Mouse (Mus musculus) ES-E14 (cell line): ENCODE data around the gene Msgn1. TPM values are rescaled to one million over a fixed set of nuclear protein-coding genes. Genes with fewer than 3 reads are reported as not detected.

ENCODE experiments used
- DNase-seq: peaks from one replicate; pipeline ENCODE4 v3.0.0-alpha.2; 2013; ENCODE audit warnings: low read depth, low spot score
- H3K27ac ChIP-seq: 2 replicates; pipeline ENCODE4 v1.5.1; 2012; ENCODE audit warnings: low read depth, mild to moderate bottlenecking, low read length, moderate library complexity, mixed read lengths; ENCODE audit not compliant: poor library complexity, insufficient read depth, severe bottlenecking
- H3K36me3 ChIP-seq: 2 replicates; pipeline ENCODE4 v1.6.1; 2012; ENCODE audit warnings: mild to moderate bottlenecking, low read length, moderate library complexity, mixed read lengths; ENCODE audit not compliant: control insufficient read depth, poor library complexity, insufficient read depth, severe bottlenecking
- H3K4me1 ChIP-seq, 2 experiments: fragments of 150-350 bp in 1 of 2; sonication (generic) in 1 of 2; 2 replicates each; pipeline ENCODE4 v1.6.1; 2012; ENCODE audit warnings: low read length in 2 of 2, mild to moderate bottlenecking in 1 of 2, mixed read lengths in 1 of 2; ENCODE audit not compliant: control insufficient read depth in 2 of 2, insufficient read depth in 2 of 2, poor library complexity in 1 of 2
- H3K4me3 ChIP-seq, 2 experiments: fragments of 150-350 bp in 1 of 2; sonication (generic) in 1 of 2; 2 replicates each; pipeline ENCODE4 v1.5.1; 2012; ENCODE audit warnings: low read length in 2 of 2, low read depth in 1 of 2, mild to moderate bottlenecking in 1 of 2, mixed read lengths in 1 of 2; ENCODE audit not compliant: insufficient read depth in 1 of 2, poor library complexity in 1 of 2, severe bottlenecking in 1 of 2
- H3K9ac ChIP-seq: 2 replicates; pipeline ENCODE4 v1.6.1; 2012; ENCODE audit warnings: low read depth, mild to moderate bottlenecking, low read length, mixed read lengths; ENCODE audit not compliant: poor library complexity, insufficient read depth, severe bottlenecking
- H3K9me3 ChIP-seq: fragments of 150-350 bp; sonication (generic); 2 replicates; pipeline ENCODE4 v1.6.1; 2012; ENCODE audit warnings: low read depth, mild to moderate bottlenecking, low read length; ENCODE audit not compliant: control insufficient read depth, insufficient read depth
- CHD2 ChIP-seq: IDR thresholded peaks from 2 replicates; pipeline ENCODE4 v1.6.1; 2014; ENCODE audit warnings: mild to moderate bottlenecking, low read depth, low read length, inconsistent platforms
- HCFC1 ChIP-seq: IDR thresholded peaks from 2 replicates; pipeline ENCODE4 v1.6.1; 2012; ENCODE audit warnings: low read length, inconsistent platforms, borderline replicate concordance; ENCODE audit not compliant: insufficient read depth
- MAFK ChIP-seq: IDR thresholded peaks from 2 replicates; pipeline ENCODE4 v1.6.1; 2014; ENCODE audit warnings: mild to moderate bottlenecking, low read depth, low read length, inconsistent platforms; ENCODE audit not compliant: insufficient read depth
- ZC3H11A ChIP-seq: IDR thresholded peaks from 2 replicates; pipeline ENCODE4 v1.6.1; 2012; ENCODE audit warnings: low read depth, mild to moderate bottlenecking, inconsistent platforms, low read length, borderline replicate concordance
- ZNF384 ChIP-seq: IDR thresholded peaks from 2 replicates; pipeline ENCODE4 v1.6.1; 2012; ENCODE audit warnings: low read depth, low read length, inconsistent platforms
- in situ Hi-C, 2 experiments: fragments of 600-800 bp; cut with MboI; formaldehyde crosslinking; loops; one replicate each; pipeline ENCODE4 v1.15.1; 2025; ENCODE audit warnings: low sequenced_read_pairs in 2 of 2, inconsistent platforms in 1 of 2; ENCODE audit not compliant: unreplicated experiment in 2 of 2
- total RNA-seq: library from RNA; depleted of rRNA; stranded (reverse); fragments of 300-350 nt; gene quantifications from 2 replicates; pipeline ENCODE4 v1.2.3, GENCODE M21; 2012

Gene Msgn1
- total RNA-seq, 1 experiment, result not detected

GRCm38 (mm10) chr12:11226529-11227268 is 17.9 kb upstream of the Msgn1 start:
- TF ChIP-seq MAFK (no peak), ZNF384 (no peak), ZC3H11A (no peak), HCFC1 (no peak)
- Histone ChIP-seq H3K9me3 (no peaks in the 10 kb centered on the region), H3K4me1 (peaks cover 0 to 18% of the 10 kb centered on the region in 2 experiments; a peak in 2 of 4 replicates), H3K36me3 (no peaks in the 10 kb centered on the region), H3K27ac (no peak overlapping the region), H3K9ac (no peak overlapping the region), H3K4me3 (no peak overlapping the region)
- in situ Hi-C loops, result no loop called here
- no peak for DNase-seq

- Histone ChIP-seq H3K9me3 (no peaks in the 10 kb centered on the region), H3K36me3 (no peaks in the 10 kb centered on the region), H3K27ac (no peak overlapping the region), H3K4me1 (peaks cover 3 to 20% of the 10 kb centered on the region in 2 experiments; a peak in 3 of 4 replicates), H3K9ac (no peak overlapping the region), H3K4me3 (no peak overlapping the region)
- in situ Hi-C loops, result no loop called here
- no peak for DNase-seq
- no peak for TF ChIP-seq ZC3H11A
- TF ChIP-seq ZNF384, result no peak
- TF ChIP-seq HCFC1, result no peak
- TF ChIP-seq MAFK, result no peak
- TF ChIP-seq CHD2, result no peak
Measured at GRCm38 (mm10) chr12:11226123-11226522, 17.4 kb upstream of the Msgn1 start.

DNA sequence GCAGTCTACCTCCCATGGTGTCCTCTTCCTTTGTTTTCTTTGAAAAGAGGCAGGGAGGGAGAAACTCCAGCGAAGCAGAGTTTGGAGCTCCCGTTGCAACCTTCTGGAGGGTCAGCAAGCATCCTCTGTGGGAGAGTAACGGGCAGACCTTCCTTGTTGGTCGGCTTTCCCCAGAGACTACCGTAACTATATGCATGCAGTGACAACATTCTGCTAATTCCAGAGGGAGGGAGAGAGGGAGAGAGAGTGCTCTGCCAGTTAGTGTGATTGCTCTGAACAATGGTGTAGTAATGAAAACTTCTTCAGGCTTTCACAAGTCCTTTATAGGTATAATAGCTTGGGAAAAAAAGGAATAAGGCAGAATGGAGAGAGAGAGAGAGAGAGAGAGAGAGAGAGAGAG is 15.9 kb upstream of the Msgn1 start:
- in situ Hi-C loops, result no loop called here
- Histone ChIP-seq H3K4me1 (peaks cover 4 to 20% of the 10 kb centered on the region in 2 experiments; a peak in 3 of 4 replicates), H3K9me3 (no peaks in the 10 kb centered on the region), H3K36me3 (no peaks in the 10 kb centered on the region), H3K4me3 (no peak overlapping the region), H3K9ac (no peak overlapping the region), H3K27ac (no peak overlapping the region)
- DNase-seq, result no peak
- TF ChIP-seq MAFK, result no peak
- TF ChIP-seq ZC3H11A, result no peak
- no peak for TF ChIP-seq CHD2
- no peak for TF ChIP-seq HCFC1
- no peak for TF ChIP-seq ZNF384

GRCm38 (mm10) chr12:11223090-11223489 is 14.3 kb upstream of the Msgn1 start:
- DNase-seq, result no peak
- no peak overlapping the region for H3K4me3 ChIP-seq
- in situ Hi-C loops, result no loop called here
- H3K4me1 ChIP-seq, result peaks cover 4 to 20% of the 10 kb centered on the region in 2 experiments; a peak in 3 of 4 replicates
- TF ChIP-seq ZNF384 (no peak), ZC3H11A (no peak), MAFK (no peak), HCFC1 (no peak), CHD2 (no peak)
- H3K36me3 ChIP-seq, result no peaks in the 10 kb centered on the region
- H3K9ac ChIP-seq, result no peak overlapping the region
- H3K27ac ChIP-seq, result no peak overlapping the region; the same call in 1 of the 2 replicates
- no peaks in the 10 kb centered on the region for H3K9me3 ChIP-seq
